Mouse (Mus musculus) limb, embryonic 15.5 days (tissue): ENCODE measurements at regions not wholly inside any gene's neighbourhood (a gene's known extent, or its start where the extent isn't known, plus 50 kb on each side); places are given as distances from the start of the nearest gene placed in this dataset.

Experiments used
- ATAC-seq: fragments of 200-750 bp; cut with Nextera tagmentation; 2 replicates; pipeline ENCODE4 v1.8.0; 2017; ENCODE audit warnings: low read depth, moderate TSS enrichment; ENCODE audit not compliant: insufficient number of reproducible peaks, low FRiP score, low TSS enrichment
- H3K27ac ChIP-seq: fragments of 300-500 bp; sonication (generic); 2 replicates; pipeline ENCODE4 v1.5.1; 2015; ENCODE audit warnings: moderate library complexity, mild to moderate bottlenecking, inconsistent platforms
- H3K27me3 ChIP-seq: fragments of 300-500 bp; sonication (generic); 2 replicates; pipeline ENCODE4 v1.6.1; 2015; ENCODE audit warnings: inconsistent platforms
- H3K36me3 ChIP-seq: fragments of 300-500 bp; sonication (generic); 2 replicates; pipeline ENCODE4 v1.6.1; 2015; ENCODE audit warnings: inconsistent platforms
- H3K4me1 ChIP-seq: fragments of 300-500 bp; sonication (generic); 2 replicates; pipeline ENCODE4 v1.6.1; 2015; ENCODE audit warnings: inconsistent platforms
- H3K4me2 ChIP-seq: fragments of 300-500 bp; sonication (generic); 2 replicates; pipeline ENCODE4 v1.6.1; 2015; ENCODE audit warnings: mild to moderate bottlenecking, inconsistent platforms
- H3K4me3 ChIP-seq: fragments of 300-500 bp; sonication (generic); 2 replicates; pipeline ENCODE4 v1.5.1; 2015; ENCODE audit warnings: mild to moderate bottlenecking, inconsistent platforms
- H3K9ac ChIP-seq: fragments of 300-500 bp; sonication (generic); 2 replicates; pipeline ENCODE4 v1.6.1; 2015; ENCODE audit warnings: inconsistent platforms
- H3K9me3 ChIP-seq: fragments of 300-500 bp; sonication (generic); 2 replicates; pipeline ENCODE4 v1.6.1; 2016; ENCODE audit warnings: inconsistent platforms
- WGBS: fragments of 180-500 bp; shearing (Covaris S2); methylation state at CpG from one replicate; pipeline ENCODE4 v1.1.7; 2015; 5-methylcytosine and 5-hydroxymethylcytosine counted together

DNA sequence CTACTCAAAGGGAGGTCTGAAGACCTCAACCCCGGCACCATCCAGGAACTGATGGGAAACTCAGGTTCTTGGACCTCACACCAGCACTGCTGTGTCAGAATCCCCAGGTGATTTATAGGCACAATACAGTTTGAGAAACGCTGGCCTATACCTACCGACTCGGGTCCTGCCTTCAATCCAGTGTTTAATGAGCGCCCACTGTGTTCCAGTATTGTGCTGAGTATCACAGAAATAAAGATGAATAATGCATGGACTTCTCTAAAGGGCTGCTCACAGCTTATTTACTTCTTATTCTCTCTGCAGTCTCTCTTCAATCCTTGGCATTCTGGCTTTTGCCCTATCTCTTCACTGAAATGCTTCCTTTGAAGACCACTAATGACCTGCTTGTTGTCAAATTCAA lies 146.8 kb upstream of the 9630041A04Rik start:
- Histone ChIP-seq H3K27ac (no peak overlapping the region), H3K36me3 (no peaks in the 10 kb centered on the region), H3K4me1 (no peaks in the 10 kb centered on the region), H3K27me3 (no peaks in the 10 kb centered on the region), H3K9ac (no peak overlapping the region), H3K4me3 (no peak overlapping the region), H3K4me2 (no peak overlapping the region), H3K9me3 (no peaks in the 10 kb centered on the region)
- no peak for ATAC-seq
- 60% methylated on average over 5 of the region's 5 CpGs for WGBS

DNA sequence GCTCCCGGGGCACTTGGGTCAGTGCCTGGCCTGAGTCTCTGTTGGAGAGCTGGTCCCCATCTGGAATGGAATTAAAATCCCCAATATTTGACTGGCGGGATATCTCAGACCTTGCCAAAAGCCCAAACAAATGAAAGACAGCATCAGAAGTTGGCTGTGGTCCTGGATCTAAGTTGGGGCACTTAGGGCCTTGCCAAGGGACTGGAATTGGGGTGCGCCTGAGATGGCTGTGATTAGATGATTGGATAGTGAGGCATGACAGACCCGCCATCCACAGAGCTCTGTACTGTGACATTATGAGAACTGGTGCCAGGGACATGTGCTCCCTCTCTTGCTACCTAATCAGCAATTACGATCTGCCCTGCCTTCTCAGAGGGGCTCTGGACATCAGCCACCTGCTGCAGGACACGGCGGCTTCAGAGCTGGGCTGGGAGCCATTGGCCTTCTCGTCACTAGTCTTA lies 151.0 kb upstream of the 9630041A04Rik start:
- Histone ChIP-seq H3K9me3 (no peaks in the 10 kb centered on the region), H3K9ac (no peak overlapping the region), H3K4me1 (no peaks in the 10 kb centered on the region), H3K27ac (no peak overlapping the region), H3K4me2 (no peak overlapping the region), H3K27me3 (no peaks in the 10 kb centered on the region), H3K36me3 (no peaks in the 10 kb centered on the region), H3K4me3 (no peak overlapping the region)
- WGBS, result 63% methylated on average over 8 of the region's 8 CpGs
- ATAC-seq, result no peak; the same call in 1 of the 2 replicates

DNA sequence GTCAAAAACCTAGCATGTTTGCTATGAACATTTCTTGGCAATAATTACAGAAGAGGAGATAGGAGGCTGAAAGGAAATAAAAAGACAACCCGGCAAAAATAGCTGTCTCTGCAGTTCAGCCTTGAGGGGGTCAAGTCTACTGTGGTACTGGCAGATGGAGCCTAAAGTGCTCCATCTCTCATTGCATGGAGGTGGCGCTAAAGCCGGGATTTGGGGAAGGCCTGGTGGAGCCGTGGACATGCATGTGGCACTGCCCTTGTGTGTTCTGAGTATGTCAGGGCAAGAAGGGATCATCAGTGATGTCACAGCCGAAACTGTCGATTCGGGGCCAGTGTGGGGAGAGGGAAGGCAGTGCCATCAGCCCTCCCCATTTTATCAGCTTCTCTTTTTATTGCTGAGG lies 161.3 kb upstream of the 9630041A04Rik start:
- ATAC-seq, result no peak
- no peak overlapping the region for H3K9ac ChIP-seq
- WGBS, result 70% methylated on average over 7 of the region's 7 CpGs
- no peaks in the 10 kb centered on the region for H3K4me1 ChIP-seq
- H3K4me3 ChIP-seq, result no peak overlapping the region
- no peak overlapping the region for H3K4me2 ChIP-seq
- no peaks in the 10 kb centered on the region for H3K9me3 ChIP-seq
- H3K27me3 ChIP-seq, result no peaks in the 10 kb centered on the region
- no peak overlapping the region for H3K27ac ChIP-seq
- no peaks in the 10 kb centered on the region for H3K36me3 ChIP-seq

DNA sequence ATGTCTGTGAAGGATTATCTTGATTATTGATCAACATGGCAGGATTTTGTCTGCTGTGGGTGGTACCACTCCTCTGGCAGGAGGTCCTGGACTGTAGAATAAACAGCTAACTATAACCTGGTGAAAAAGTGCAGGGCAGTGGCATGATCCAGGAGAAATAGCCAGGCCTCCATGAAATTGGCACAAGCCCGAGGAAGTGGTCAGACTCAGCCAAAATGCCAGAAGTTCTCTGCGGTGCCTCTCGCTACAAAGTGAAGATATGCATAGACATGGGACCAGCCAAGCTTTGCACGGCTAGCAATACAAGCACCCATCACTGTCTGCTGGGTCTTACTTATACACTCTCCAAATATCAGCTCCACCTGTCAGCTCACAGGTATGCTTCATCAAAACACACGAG lies 167.6 kb upstream of the 9630041A04Rik start:
- no peaks in the 10 kb centered on the region for H3K36me3 ChIP-seq
- 86% methylated on average over 5 of the region's 5 CpGs for WGBS
- ATAC-seq, result no peak
- no peak overlapping the region for H3K27ac ChIP-seq
- H3K4me2 ChIP-seq, result no peak overlapping the region
- no peaks in the 10 kb centered on the region for H3K9me3 ChIP-seq
- H3K9ac ChIP-seq, result no peak overlapping the region
- no peak overlapping the region for H3K4me3 ChIP-seq
- H3K4me1 ChIP-seq, result no peaks in the 10 kb centered on the region
- H3K27me3 ChIP-seq, result peaks cover 8% of the 10 kb centered on the region

DNA sequence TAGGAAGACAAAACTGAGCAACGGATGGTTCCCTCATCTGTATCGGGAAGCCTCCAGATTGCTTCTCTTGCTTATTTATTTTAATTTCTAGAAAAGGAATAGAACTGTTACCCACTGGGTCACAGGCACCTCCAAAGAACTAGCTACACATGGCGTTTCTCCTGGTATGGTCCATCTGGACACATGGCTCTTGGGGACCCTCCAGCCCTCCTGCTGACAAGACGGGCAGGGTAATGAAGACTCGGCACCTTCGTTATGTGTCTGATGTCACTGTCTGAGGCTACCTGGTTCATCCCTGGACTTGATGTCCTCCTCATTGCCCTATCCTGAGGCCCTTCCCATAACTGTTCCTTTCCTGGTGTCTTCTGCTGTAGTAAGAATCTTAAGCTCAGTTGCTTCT lies 170.3 kb upstream of the 9630041A04Rik start:
- WGBS, result 70% methylated on average over 6 of the region's 6 CpGs
- H3K4me3 ChIP-seq, result no peak overlapping the region
- peaks cover 8% of the 10 kb centered on the region for H3K27me3 ChIP-seq
- no peaks in the 10 kb centered on the region for H3K36me3 ChIP-seq
- H3K9ac ChIP-seq, result no peak overlapping the region
- H3K27ac ChIP-seq, result no peak overlapping the region
- ATAC-seq, result no peak
- H3K9me3 ChIP-seq, result no peaks in the 10 kb centered on the region
- no peak overlapping the region for H3K4me2 ChIP-seq
- no peaks in the 10 kb centered on the region for H3K4me1 ChIP-seq

DNA sequence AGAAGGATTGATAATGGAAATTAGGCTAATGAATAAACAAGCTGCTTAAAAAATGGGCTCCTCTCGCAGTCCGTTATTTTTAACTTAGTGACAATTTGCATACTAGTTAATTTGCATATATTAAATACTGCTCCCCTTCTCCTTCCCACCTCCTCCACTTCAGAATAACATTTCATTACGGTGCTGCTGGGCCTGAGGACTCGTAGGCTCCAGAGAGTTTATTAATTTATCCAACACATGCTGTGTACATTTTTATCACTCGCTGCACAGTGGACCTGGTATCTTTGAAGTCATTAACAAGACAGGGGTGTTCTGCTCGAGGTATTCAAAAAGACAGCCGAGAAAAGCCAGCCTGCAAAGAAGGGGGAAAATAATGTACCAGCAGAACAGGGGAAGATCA lies 170.7 kb upstream of the 9630041A04Rik start:
- H3K4me2 ChIP-seq, result no peak overlapping the region
- H3K27ac ChIP-seq, result no peak overlapping the region
- H3K4me3 ChIP-seq, result no peak overlapping the region
- H3K9ac ChIP-seq, result no peak overlapping the region
- ATAC-seq, result no peak
- no peaks in the 10 kb centered on the region for H3K36me3 ChIP-seq
- no peaks in the 10 kb centered on the region for H3K4me1 ChIP-seq
- peaks cover 8% of the 10 kb centered on the region for H3K27me3 ChIP-seq
- WGBS, result 46% methylated on average over 7 of the region's 7 CpGs
- H3K9me3 ChIP-seq, result no peaks in the 10 kb centered on the region

DNA sequence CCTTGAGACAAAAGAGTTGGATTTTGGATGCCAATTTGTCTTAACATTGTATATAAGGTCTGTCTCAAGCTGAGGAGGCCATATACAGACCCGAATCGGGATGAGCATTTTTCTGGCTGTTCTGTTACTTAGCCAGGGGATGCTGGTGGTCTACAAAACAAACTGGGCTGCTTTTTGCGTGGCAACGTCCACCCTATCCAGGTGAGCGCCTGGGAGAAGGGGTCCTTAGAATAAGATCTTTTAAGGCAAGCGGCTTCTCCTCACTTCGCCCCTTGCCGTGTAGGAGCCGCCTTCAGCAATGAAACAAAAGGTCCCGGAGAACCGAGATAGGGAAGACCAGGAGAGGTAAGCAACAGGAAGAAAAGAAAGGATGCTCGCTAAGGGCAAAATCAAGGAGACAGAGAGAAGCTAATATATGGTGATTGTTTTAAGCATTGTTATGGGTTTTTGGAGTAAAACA lies 171.2 kb upstream of the 9630041A04Rik start:
- Histone ChIP-seq H3K27me3 (peaks cover 8% of the 10 kb centered on the region), H3K4me1 (no peaks in the 10 kb centered on the region), H3K9ac (no peak overlapping the region), H3K27ac (no peak overlapping the region), H3K4me2 (peak overlapping the region; percentile 25; the same call in 1 of the 2 replicates), H3K36me3 (no peaks in the 10 kb centered on the region), H3K9me3 (no peaks in the 10 kb centered on the region), H3K4me3 (no peak overlapping the region)
- ATAC-seq, result no peak
- 20% methylated on average over 12 of the region's 12 CpGs for WGBS

DNA sequence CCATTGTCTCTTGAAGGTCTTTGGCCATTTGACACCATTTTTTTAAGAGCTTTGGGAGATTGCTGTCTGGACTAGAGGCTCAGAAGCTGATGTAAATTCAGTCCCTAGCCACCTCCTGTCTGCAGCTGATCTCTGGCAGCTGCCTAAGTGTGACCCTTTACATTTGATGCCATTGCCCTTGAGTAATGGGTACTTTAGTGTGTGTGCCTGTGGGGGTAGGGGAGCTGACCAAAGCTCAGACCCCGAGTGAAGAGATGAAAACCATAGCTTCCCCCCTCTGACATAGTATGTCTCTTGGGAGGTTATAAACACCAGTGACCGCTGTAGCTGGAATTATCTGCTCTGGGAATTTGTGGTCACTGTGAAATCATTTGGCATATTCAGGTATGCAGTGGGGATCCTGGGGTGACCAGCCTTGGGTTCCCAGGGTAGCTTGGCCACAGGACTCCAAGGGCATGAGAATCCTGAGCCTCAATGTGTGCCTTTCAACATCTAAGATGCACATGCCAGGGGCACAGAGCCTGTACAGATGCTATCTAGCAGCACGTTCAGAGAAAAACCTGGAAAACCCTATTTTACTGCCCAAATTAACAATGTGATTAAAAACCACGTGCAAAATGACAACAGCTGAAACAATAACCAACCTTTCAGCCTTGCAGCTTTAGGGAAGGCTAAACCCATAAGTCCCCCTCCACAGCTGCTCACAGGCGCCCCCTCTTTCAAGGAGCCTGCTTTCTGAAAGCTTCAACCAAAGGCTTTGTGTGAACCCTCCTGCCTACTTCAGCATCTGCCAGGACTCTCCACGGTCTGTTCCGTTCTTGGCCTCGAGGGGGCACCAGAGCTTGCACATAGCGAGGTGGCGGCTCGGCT lies 171.9 kb upstream of the 9630041A04Rik start:
- no peaks in the 10 kb centered on the region for H3K4me1 ChIP-seq
- H3K27ac ChIP-seq, result no peak overlapping the region
- H3K9me3 ChIP-seq, result no peaks in the 10 kb centered on the region
- H3K27me3 ChIP-seq, result peaks cover 8% of the 10 kb centered on the region
- H3K4me3 ChIP-seq, result no peak overlapping the region
- H3K36me3 ChIP-seq, result no peaks in the 10 kb centered on the region
- ATAC-seq, result no peak
- H3K9ac ChIP-seq, result no peak overlapping the region
- H3K4me2 ChIP-seq, result peak overlapping the region; percentile 25; the same call in 1 of the 2 replicates
- 9% methylated on average over 11 of the region's 11 CpGs for WGBS

DNA sequence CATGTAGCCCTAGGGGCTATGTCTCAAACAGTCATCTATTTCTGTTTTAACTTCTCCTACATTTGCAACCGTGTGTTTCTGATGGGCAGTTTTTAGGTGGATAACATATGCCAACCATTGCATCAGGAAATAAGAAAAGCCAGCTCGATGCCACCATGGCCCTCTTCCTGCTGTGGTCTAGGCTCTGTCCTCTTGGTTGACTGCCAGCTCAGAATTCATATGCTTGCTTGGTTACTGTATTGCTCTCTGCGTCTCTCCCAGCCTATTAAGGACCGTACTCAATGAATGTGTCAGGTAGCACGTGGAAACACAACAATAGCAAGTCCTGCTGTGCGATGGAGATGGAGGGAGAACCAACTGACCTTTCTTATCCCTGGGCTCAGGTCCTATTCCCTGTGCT lies 174.4 kb upstream of the 9630041A04Rik start:
- no peaks in the 10 kb centered on the region for H3K36me3 ChIP-seq
- ATAC-seq, result no peak
- no peaks in the 10 kb centered on the region for H3K9me3 ChIP-seq
- WGBS, result 77% methylated on average over 6 of the region's 6 CpGs
- no peak overlapping the region for H3K27ac ChIP-seq
- H3K4me1 ChIP-seq, result no peaks in the 10 kb centered on the region
- no peak overlapping the region for H3K9ac ChIP-seq
- H3K4me2 ChIP-seq, result no peak overlapping the region
- no peak overlapping the region for H3K4me3 ChIP-seq
- H3K27me3 ChIP-seq, result peaks cover 8% of the 10 kb centered on the region

DNA sequence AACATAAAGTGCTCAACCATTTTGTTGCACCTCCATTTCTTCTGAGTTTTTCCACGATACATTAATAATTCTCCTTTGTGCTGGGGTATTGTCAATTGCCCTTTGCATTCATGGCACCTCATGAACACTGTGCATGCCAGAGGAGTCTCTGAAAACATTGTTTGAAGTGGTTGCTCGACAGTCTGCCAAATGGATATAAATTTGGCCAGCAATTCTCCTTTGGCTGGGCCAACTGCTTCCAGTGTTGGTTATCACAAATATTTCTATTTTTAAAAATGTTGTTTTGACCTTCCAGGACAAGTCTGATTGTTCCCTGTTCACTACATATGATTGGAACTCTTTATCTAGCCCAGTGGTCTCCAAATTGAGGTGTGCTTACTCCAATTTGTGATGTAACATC lies 184.1 kb upstream of the 9630041A04Rik start:
- Histone ChIP-seq H3K4me2 (no peak overlapping the region), H3K27me3 (no peaks in the 10 kb centered on the region), H3K27ac (no peak overlapping the region), H3K4me1 (no peaks in the 10 kb centered on the region), H3K4me3 (no peak overlapping the region), H3K9me3 (no peaks in the 10 kb centered on the region), H3K9ac (no peak overlapping the region), H3K36me3 (no peaks in the 10 kb centered on the region)
- WGBS, result 74% methylated on average over 2 of the region's 2 CpGs
- ATAC-seq, result no peak

DNA sequence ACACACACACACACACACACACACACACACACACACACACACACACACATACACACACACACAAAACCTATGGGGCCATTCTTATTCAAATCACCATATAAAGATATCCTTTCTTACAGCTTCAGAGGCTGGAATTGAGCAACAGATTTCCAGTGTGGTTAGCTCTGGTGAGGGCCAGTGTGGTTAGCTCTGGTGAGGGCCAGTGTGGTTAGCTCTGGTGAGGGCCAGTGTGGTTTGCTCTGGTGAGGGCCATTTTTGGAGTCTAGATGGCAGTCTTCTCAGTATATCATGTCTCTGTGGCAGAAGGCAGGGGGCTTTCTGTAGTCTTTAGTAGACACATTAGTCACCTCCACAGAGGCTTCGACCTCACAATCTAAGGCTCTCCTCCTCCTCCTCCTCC lies 191.5 kb upstream of the 9630041A04Rik start:
- no peak overlapping the region for H3K9ac ChIP-seq
- no peaks in the 10 kb centered on the region for H3K27me3 ChIP-seq
- H3K27ac ChIP-seq, result no peak overlapping the region
- no peak overlapping the region for H3K4me3 ChIP-seq
- H3K4me2 ChIP-seq, result no peak overlapping the region
- no peaks in the 10 kb centered on the region for H3K4me1 ChIP-seq
- 93% methylated on average over 1 of the region's 1 CpGs for WGBS
- no peak for ATAC-seq
- no peaks in the 10 kb centered on the region for H3K36me3 ChIP-seq
- H3K9me3 ChIP-seq, result no peaks in the 10 kb centered on the region

DNA sequence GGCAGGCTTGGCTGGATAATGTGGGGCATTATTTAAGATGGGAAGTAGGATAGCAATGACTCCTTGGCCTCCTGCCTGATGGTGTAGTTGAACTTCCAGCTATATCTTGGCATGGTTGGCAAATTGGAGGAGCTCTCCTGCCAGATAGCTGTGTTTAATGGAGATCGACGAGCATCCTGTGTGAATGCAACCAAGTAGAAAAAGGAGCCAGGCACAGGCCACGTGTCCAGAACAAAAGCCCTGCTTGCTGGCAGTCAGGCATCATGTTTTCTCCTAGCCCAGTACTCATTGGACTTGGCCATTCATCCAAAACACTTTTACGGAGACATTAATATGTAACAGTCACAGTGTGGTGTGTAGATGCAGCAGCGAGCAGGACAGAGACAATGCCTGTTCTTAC lies 211.8 kb upstream of the 9630041A04Rik start:
- no peak for ATAC-seq
- Histone ChIP-seq H3K9ac (no peak overlapping the region), H3K4me2 (no peak overlapping the region), H3K27ac (no peak overlapping the region), H3K36me3 (no peaks in the 10 kb centered on the region), H3K4me1 (no peaks in the 10 kb centered on the region), H3K27me3 (no peaks in the 10 kb centered on the region), H3K9me3 (no peaks in the 10 kb centered on the region), H3K4me3 (no peak overlapping the region)
- 80% methylated on average over 5 of the region's 5 CpGs for WGBS
